Mouse (Mus musculus) bone marrow, adult 2 months (tissue): ENCODE measurements around the gene Ifitm6. TPM values are rescaled to one million over a fixed set of nuclear protein-coding genes. Genes with fewer than 3 reads are reported as not detected.
"Not testable (repeated sequence)": the region's sequence is repeated elsewhere in the genome, so short reads cannot be mapped to it uniquely, and the experiment has no call there.

Experiments used
- H3K27ac ChIP-seq: fragments of 200-500 bp; 2 replicates; pipeline ENCODE4 v1.5.1; 2012; ENCODE audit warnings: low read depth, mild to moderate bottlenecking, control low read depth, inconsistent platforms, low read length; ENCODE audit not compliant: control insufficient read depth, poor library complexity, insufficient read depth
- H3K4me1 ChIP-seq: fragments of 200-500 bp; 2 replicates; pipeline ENCODE4 v1.6.1; 2011; ENCODE audit warnings: low read length; ENCODE audit not compliant: control insufficient read depth, insufficient read depth
- H3K4me3 ChIP-seq: fragments of 200-500 bp; replicated peaks from 2 replicates; pipeline ENCODE3; 2011; ENCODE audit warnings: mild to moderate bottlenecking, low read depth, low read length, control low read depth; ENCODE audit not compliant: control insufficient read depth
- CTCF ChIP-seq: fragments of 200-500 bp; IDR thresholded peaks from 2 replicates; pipeline ENCODE4 v1.5.1; 2011; ENCODE audit warnings: low read length, control low read depth; ENCODE audit not compliant: control insufficient read depth, insufficient read depth
- POLR2A ChIP-seq: fragments of 200-500 bp; IDR thresholded peaks from 2 replicates; pipeline ENCODE4 v1.6.1; 2011; ENCODE audit warnings: low read depth, mild to moderate bottlenecking, control low read depth, low read length, borderline replicate concordance; ENCODE audit not compliant: control insufficient read depth
- WGBS: fragments of 180-500 bp; shearing (Covaris S2); methylation state at CpG from one replicate; pipeline ENCODE4 v1.1.7; 2018; 5-methylcytosine and 5-hydroxymethylcytosine counted together
- polyA plus RNA-seq: library from polyadenylated mRNA; stranded (reverse); fragments of >200 nt; gene quantifications from 2 replicates; pipeline ENCODE4 v1.2.4, GENCODE M21; 2011; ENCODE audit warnings: low replicate concordance; ENCODE audit not compliant: missing spikeins, insufficient read depth, insufficient read length

The Ifitm6 gene
- 195 and 524 TPM in 2 replicates for polyA plus RNA-seq

DNA sequence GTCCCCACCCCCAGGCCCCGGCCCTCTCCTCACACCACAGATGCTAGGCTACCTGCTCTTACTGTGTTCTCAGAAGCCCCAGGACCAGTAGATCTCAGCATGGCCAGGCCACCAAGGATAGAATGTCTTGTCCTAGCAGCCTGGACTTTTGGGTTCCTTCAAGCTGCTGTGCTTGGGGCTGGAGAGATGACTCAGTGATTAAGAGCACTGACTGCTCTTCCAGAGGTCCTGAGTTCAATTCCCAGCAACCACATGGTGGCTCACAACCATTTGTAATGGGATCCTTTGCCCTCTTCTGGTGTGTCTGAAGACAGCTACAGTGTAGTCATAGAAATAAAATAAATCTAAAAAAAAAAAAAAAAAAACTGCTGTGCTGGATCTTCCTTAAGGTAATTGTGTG lies at the start of gene Ifitm6:
Ifitm6 (minus strand) TSS at position 101 of the 400 bp plus-strand sequence.
- H3K27ac ChIP-seq = peak within 1 kb of the TSS; percentile 87
- not testable (repeated sequence) for H3K4me1 ChIP-seq
- H3K4me3 ChIP-seq = peak within 1 kb of the TSS; percentile 41
- WGBS = 68% methylated on average over 1 of the region's 1 CpGs

DNA sequence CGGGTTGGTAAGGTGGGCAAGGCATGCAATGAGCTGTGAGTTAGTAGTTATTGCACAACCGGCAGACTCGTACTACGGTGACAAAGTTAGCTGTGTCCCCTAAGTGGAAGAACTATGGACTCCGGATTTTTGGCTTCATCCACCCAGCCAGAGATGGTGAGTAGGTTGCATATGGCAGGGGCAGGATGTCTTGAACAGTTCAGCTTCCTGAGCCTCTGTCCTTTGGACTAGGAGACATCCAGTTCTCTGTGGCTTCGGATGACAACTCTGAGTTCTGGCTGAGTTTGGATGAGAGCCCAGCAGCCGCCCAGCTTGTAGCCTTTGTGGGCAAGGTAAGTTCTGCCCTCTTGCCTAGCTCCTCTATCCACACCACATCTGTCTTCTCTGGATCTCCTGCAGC lies 46.9 kb upstream of the Ifitm6 start:
- H3K4me1 ChIP-seq = peaks cover 6% of the 10 kb centered on the region
- no peak overlapping the region for H3K4me3 ChIP-seq

DNA sequence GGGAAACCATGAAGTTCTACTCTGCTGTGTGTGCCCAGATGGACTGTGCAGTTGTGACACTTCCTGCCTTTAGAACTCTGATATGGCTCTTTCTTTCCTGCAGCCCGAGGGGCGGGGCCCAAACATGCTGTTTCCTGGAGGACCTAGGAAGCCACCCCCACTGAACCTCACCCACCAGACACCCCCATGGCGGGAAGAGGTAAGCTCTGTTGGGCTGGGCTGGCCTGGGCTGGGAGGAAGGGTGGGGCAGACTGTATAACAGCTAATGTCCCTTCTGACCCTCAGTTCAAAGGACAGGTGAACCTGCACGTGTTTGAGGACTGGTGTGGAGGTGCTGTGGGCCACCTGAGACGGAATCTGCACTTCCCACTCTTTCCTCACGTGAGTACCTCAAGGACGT lies 46.5 kb upstream of the Ifitm6 start:
- no peak overlapping the region for H3K4me3 ChIP-seq
- H3K27ac ChIP-seq = no peak overlapping the region
- TF ChIP-seq CTCF (no peak), POLR2A (no peak)
- WGBS = 14% methylated on average over 7 of the region's 7 CpGs
- H3K4me1 ChIP-seq = peaks cover 6% of the 10 kb centered on the region

More for the DNA sequence above, 46.9 kb upstream of the Ifitm6 start:
- no peak overlapping the region for H3K27ac ChIP-seq
- 29% methylated on average over 7 of the region's 7 CpGs for WGBS
- TF ChIP-seq CTCF = no peak
- TF ChIP-seq POLR2A = no peak

DNA sequence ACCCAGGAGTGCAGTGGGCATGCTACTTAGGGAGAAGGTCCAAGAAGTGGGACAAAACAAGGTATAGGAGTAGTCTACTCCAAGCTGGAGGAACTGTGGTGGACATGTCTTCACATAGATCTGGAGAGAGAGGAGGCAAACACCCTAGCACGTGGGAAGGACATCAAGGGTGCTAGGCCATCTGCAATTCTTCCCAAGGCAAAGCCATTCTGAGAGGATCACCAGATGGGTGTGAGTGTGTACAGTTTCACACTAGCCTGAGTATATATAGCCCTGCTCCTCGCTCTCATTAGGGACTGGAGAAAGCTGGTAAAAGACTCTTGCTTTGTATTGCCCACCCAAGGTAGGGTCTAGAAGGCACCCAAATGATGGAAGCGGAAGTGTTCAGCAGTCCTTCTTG lies 45.6 kb upstream of the Ifitm6 start:
- no peak for TF ChIP-seq CTCF
- no peak for TF ChIP-seq POLR2A
- peaks cover 6% of the 10 kb centered on the region for H3K4me1 ChIP-seq
- no peak overlapping the region for H3K4me3 ChIP-seq
- WGBS = 72% methylated on average over 3 of the region's 3 CpGs
- no peak overlapping the region for H3K27ac ChIP-seq

DNA sequence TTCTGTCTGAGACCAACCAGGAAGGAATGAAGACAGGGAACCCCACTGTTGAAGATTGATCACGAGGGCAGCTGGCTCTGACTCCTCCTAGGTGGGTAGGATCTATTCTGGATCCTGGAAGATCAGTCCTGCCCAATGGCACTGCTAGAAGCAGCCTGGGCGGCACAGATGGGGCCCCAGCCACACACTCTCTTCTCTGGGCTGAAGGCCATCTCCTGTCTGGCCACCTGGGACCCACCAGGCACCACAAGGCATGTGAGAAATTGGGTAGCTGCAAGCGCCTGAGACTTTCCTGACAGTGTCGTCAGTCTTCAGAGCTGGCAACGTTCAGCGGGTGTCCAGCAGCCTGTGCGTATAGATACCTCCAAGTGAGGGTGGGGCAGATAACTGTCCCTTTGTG lies 44.8 kb upstream of the Ifitm6 start:
- TF ChIP-seq POLR2A (no peak), CTCF (no peak)
- WGBS = 35% methylated on average over 7 of the region's 7 CpGs
- no peak overlapping the region for H3K4me3 ChIP-seq
- H3K4me1 ChIP-seq = peaks cover 6% of the 10 kb centered on the region
- H3K27ac ChIP-seq = no peak overlapping the region

DNA sequence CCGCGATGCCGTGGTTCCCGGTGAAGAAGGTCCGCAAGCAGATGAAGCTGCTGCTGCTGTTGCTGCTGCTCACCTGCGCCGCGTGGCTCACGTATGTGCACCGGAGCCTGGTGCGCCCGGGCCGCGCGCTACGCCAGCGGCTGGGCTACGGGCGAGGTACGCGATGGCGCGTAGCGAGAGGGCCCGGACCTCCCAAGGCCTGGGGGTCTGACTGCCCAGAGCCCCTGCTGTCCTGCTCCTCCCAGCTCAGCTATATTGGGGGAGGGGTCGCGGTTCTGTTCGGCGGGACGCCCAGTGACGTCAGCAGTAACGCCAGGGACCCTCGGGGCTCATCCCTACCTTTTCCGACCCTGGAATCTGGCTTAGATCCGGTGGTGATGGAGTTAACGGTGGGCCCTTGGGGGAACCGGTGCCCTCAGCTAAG lies 43.6 kb upstream of the Ifitm6 start:
- Histone ChIP-seq H3K4me1 (peaks cover 6% of the 10 kb centered on the region), H3K27ac (no peak overlapping the region), H3K4me3 (no peak overlapping the region)
- TF ChIP-seq CTCF = no peak
- no peak for TF ChIP-seq POLR2A
- 8% methylated on average over 37 of the region's 37 CpGs for WGBS

DNA sequence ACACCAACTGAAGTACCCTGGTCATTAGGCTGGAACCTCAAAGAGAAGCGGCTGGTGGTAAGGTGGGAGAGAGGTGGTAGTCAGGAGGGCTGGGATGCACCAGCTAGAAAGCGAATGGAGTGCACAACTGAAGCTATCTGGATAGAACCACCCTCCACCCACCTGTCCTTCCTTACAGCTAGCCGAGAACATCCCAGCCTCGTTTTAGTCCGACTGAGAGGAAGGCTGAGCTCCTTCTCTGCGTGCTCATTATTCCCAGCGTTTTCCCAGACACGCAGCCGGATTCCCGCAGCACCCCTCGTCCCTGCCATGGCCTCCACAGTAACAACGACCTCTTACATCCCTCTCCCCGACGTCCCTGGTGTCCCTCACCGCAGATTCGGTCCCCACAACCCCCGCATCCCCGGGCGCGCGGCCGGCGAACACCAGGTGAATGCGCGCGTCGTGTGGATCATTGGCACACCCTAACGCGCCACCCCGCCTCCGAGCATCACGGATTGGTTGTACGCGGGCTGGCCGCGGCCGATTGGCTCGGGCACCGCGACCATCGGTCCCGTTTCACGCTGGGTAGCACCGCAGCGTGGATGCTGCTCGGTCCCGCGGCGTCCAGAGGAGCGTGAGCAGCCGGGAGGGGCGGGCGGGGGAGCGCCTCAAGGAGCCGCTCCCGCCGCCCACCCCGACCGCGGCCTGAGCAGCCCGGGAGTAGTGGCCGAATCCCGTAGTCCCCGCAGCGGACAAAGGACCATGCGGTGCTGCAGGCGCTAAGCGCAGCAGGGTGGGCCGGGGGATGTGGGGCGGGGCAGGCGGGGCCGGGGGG lies 42.9 kb upstream of the Ifitm6 start, which contains the start of gene B4galnt4:
B4galnt4 (plus strand) TSS at position 679 of the 817 bp plus-strand sequence.
- H3K4me1 ChIP-seq = peaks cover 6% of the 10 kb centered on the region
- no peak within 1 kb of the TSS for H3K4me3 ChIP-seq
- TF ChIP-seq POLR2A (no peak), CTCF (no peak)
- 3% methylated on average over 72 of the region's 72 CpGs for WGBS
- H3K27ac ChIP-seq = no peak within 1 kb of the TSS

DNA sequence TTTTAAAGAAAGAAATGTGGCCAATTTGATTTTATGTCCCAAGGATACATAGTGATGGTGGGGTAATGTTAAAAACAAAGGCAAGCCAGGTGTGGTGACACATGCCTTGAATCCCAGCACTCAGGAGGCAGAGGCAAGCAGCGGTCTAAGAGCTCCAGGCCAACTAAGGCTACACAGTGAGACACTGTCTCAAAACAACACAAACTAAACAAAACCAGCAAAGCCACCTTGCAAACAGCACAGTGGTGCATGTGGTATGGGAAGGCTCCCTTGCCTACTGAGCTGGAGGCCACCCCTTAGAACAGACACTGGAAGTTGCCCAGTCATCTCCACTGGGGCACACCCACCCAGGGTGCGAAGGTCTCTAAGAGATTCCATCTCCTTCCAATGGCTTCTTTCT lies 42.2 kb upstream of the Ifitm6 start:
- TF ChIP-seq POLR2A (no peak), CTCF (no peak)
- H3K4me3 ChIP-seq = no peak overlapping the region
- 69% methylated on average over 2 of the region's 2 CpGs for WGBS

More for the DNA sequence above, 42.2 kb upstream of the Ifitm6 start:
- Histone ChIP-seq H3K27ac (no peak overlapping the region), H3K4me1 (peaks cover 6% of the 10 kb centered on the region)
